ENCODE assay signal across 10 mouse cellular contexts in the genomic region with DNA sequence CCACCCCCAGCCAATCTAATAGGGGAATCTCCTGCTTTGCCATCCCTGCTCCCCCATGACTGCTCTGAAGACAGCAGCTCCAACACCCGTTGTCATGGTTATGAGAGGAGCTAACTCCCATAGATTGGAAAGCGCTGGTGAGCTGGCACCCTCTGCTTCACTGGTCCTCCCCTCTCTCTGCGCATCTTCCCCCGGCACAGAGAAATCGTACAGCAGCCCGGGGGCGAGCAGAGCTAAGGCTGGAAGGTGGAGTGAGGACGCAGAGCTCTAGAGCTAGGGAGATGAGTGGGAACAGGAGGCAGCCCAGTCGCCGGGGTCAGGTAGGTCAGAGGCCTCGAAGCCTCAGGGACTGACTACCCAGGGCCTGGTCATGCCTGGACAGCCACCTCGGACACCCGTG. TPM values are rescaled to one million over a fixed set of nuclear protein-coding genes. Genes with fewer than 3 reads are reported as not detected.
DNase-seq lines count a peak whose midpoint lies in the region; ATAC-seq and TF ChIP-seq lines count a peak whose summit lies in the region.
"Had no signal": no experiment of that assay in that cellular context is flagged by ENCODE, and none has a peak within 500 bp of the region (broad histone marks: within the 10 kb centered on the region; RNA-seq: fewer than 3 reads in every experiment).

No protein-coding gene starts in this region.

- no peaks in the 10 kb centered on the region for H3K27me3 ChIP-seq in heart, embryonic 15.5 days
- no peaks in the 10 kb centered on the region for H3K27me3 ChIP-seq in midbrain, embryonic 10.5 days (ENCODE audit: low read depth, poor library complexity, severe bottlenecking)
- H3K27me3 ChIP-seq in midbrain, postnatal 0 days (ENCODE audit: insufficient read depth, low read length): no peaks in the 10 kb centered on the region
- H3K27me3 ChIP-seq in midbrain, embryonic 11.5 days (ENCODE audit: control insufficient read depth, insufficient read depth, low read length): no peaks in the 10 kb centered on the region

- H3K4me3 ChIP-seq in heart, embryonic 15.5 days: no peak overlapping the region
- 0 out of 2 replicates have a peak overlapping the region, but pooled peaks have one; percentile 1 for H3K4me3 ChIP-seq in midbrain, embryonic 10.5 days
- H3K4me3 ChIP-seq in midbrain, postnatal 0 days (ENCODE audit: low read depth, low read length): no peak overlapping the region
- H3K4me3 ChIP-seq in midbrain, embryonic 11.5 days (ENCODE audit: low read depth, low read length): no peak overlapping the region

- H3K9ac ChIP-seq in heart, embryonic 15.5 days: no peak overlapping the region
- no peak overlapping the region for H3K9ac ChIP-seq in midbrain, postnatal 0 days (replicated peaks; ENCODE audit: low read length, poor library complexity, severe bottlenecking)
- no peak overlapping the region for H3K9ac ChIP-seq in midbrain, embryonic 11.5 days (ENCODE audit: low read length)

- peaks cover 89% of the 10 kb centered on the region for H3K4me1 ChIP-seq in heart, embryonic 15.5 days (replicated peaks)
- peaks cover 61% of the 10 kb centered on the region for H3K4me1 ChIP-seq in midbrain, embryonic 10.5 days
- peaks cover 14% of the 10 kb centered on the region; the same call in 1 of the 2 replicates for H3K4me1 ChIP-seq in midbrain, postnatal 0 days (ENCODE audit: insufficient read depth, low read length)
- H3K4me1 ChIP-seq in midbrain, embryonic 11.5 days (ENCODE audit: control insufficient read depth, insufficient read depth, low read length): peaks cover 13% of the 10 kb centered on the region

- TF ChIP-seq CTCF in midbrain, postnatal 0 days (IDR thresholded peaks at IDR 0.05): no peak

- H3K36me3 ChIP-seq in heart, embryonic 15.5 days: peaks cover 32% of the 10 kb centered on the region
- H3K36me3 ChIP-seq in midbrain, embryonic 10.5 days: peaks cover 96% of the 10 kb centered on the region
- peaks cover 44% of the 10 kb centered on the region for H3K36me3 ChIP-seq in midbrain, postnatal 0 days (ENCODE audit: insufficient read depth, low read length)
- H3K36me3 ChIP-seq in midbrain, embryonic 11.5 days (ENCODE audit: control insufficient read depth, insufficient read depth, low read length): peaks cover 27% of the 10 kb centered on the region

- no peak for ATAC-seq in heart, embryonic 15.5 days (replicated peaks; ENCODE audit: insufficient number of reproducible peaks, insufficient read depth, low FRiP score, low read depth)
- no peak for ATAC-seq in midbrain, postnatal 0 days (ENCODE audit: low FRiP score)
- no peak for ATAC-seq in midbrain, embryonic 11.5 days (ENCODE audit: low FRiP score)
- ATAC-seq: inflammation-experienced regulatory T-cells, adult 6 months had no signal

- no peaks in the 10 kb centered on the region for H3K9me3 ChIP-seq in heart, embryonic 15.5 days (replicated peaks)
- no peaks in the 10 kb centered on the region for H3K9me3 ChIP-seq in midbrain, embryonic 10.5 days (replicated peaks)
- no peaks in the 10 kb centered on the region for H3K9me3 ChIP-seq in midbrain, postnatal 0 days (ENCODE audit: low read length)
- no peaks in the 10 kb centered on the region for H3K9me3 ChIP-seq in midbrain, embryonic 11.5 days (ENCODE audit: control insufficient read depth, low read length)

- no peak overlapping the region for H3K4me2 ChIP-seq in heart, embryonic 15.5 days
- H3K4me2 ChIP-seq in midbrain, postnatal 0 days (ENCODE audit: low read depth, low read length, poor library complexity, severe bottlenecking): no peak overlapping the region
- no peak overlapping the region for H3K4me2 ChIP-seq in midbrain, embryonic 11.5 days

- intact Hi-C loops in heart, postnatal 14 days (cut with DNase I): no loop called here

- peak overlapping the region; percentile 68 for H3K27ac ChIP-seq in heart, embryonic 15.5 days
- peak overlapping the region; percentile 28; the same call in 1 of the 2 replicates for H3K27ac ChIP-seq in midbrain, embryonic 10.5 days (replicated peaks)
- H3K27ac ChIP-seq in midbrain, postnatal 0 days (ENCODE audit: low read depth, low read length): no peak overlapping the region
- H3K27ac ChIP-seq in midbrain, embryonic 11.5 days (ENCODE audit: low read depth, low read length): no peak overlapping the region

- DNase-seq in heart, postnatal 14 days: no peak
- no peak for DNase-seq in midbrain, embryonic 10.5 days (ENCODE audit: low spot score)
- DNase-seq in midbrain, postnatal 0 days (ENCODE audit: low spot score): no peak
- DNase-seq in layer of hippocampus, postnatal 14 days (ENCODE audit: low spot score in 2 of 2): peak; percentile 64 to 88
- DNase-seq in thymus, postnatal 10 days (ENCODE audit: low spot score in 2 of 2): no peak
- no peak for DNase-seq in urinary bladder, postnatal 10 days (ENCODE audit: low spot score)
- no peak for DNase-seq in midbrain, embryonic 11.5 days (ENCODE audit: low spot score, missing footprints)

- 61% methylated on average over 13 of the region's 13 CpGs for WGBS in heart, embryonic 15.5 days
- 83% methylated on average over 13 of the region's 13 CpGs for WGBS in midbrain, embryonic 10.5 days
- 63% methylated on average over 13 of the region's 13 CpGs for WGBS in midbrain, postnatal 0 days
- 74% methylated on average over 13 of the region's 13 CpGs for WGBS in midbrain, embryonic 11.5 days

RNA-seq across cellular contexts. Expression of a gene that starts 23.5 kb away (rescaled TPM):
- polyA plus RNA-seq in heart, embryonic 15.5 days (2015; fragmentation: Nextera tagmentation; extraction: Ambion mirVana): 72.8 and 82.5 TPM in 2 replicates
- total RNA-seq in heart, postnatal 14 days (2021): 10 to 100 TPM; 71.1 to 71.5 TPM
- 82.2 and 106 TPM in 2 replicates for polyA plus RNA-seq in midbrain, embryonic 10.5 days (2016; fragmentation: Nextera tagmentation; extraction: Ambion mirVana)
- total RNA-seq in midbrain, postnatal 0 days (2014; rRNA removed): 59.6 and 80.3 TPM in 2 replicates
- polyA plus RNA-seq in midbrain, postnatal 0 days (2015; fragmentation: Nextera tagmentation; extraction: Ambion mirVana): 38.9 and 46.8 TPM in 2 replicates
- 100 to 1,000 TPM; 258 to 259 TPM for total RNA-seq in layer of hippocampus, postnatal 14 days (2021)
- 99.0 and 117 TPM in 2 replicates for polyA plus RNA-seq in midbrain, embryonic 11.5 days (2014; fragmentation: Nextera tagmentation; extraction: Ambion mirVana)

RNA-seq across cellular contexts. Expression of a gene that starts 23.7 kb away (rescaled TPM):
- polyA plus RNA-seq in heart, embryonic 15.5 days (2015; fragmentation: Nextera tagmentation; extraction: Ambion mirVana): not detected in 2 replicates
- total RNA-seq in heart, postnatal 14 days (2021): not detected
- polyA plus RNA-seq in midbrain, embryonic 10.5 days (2016; fragmentation: Nextera tagmentation; extraction: Ambion mirVana): not detected in 2 replicates
- total RNA-seq in midbrain, postnatal 0 days (2014; rRNA removed): 0.42 TPM in 1 of 2 replicates, not detected in the other
- polyA plus RNA-seq in midbrain, postnatal 0 days (2015; fragmentation: Nextera tagmentation; extraction: Ambion mirVana): not detected in 2 replicates
- not detected for total RNA-seq in layer of hippocampus, postnatal 14 days (2021)
- polyA plus RNA-seq in midbrain, embryonic 11.5 days (2014; fragmentation: Nextera tagmentation; extraction: Ambion mirVana): 0.14 TPM in 1 of 2 replicates, not detected in the other
- total RNA-seq: megakaryocyte progenitor cell, adult 5-6 weeks had no signal
- polyA plus RNA-seq: inflammation-experienced regulatory T-cells, adult 6 months had no signal

RNA-seq across cellular contexts. Expression of a gene that starts 53.6 kb away (rescaled TPM):
- polyA plus RNA-seq in heart, embryonic 15.5 days (2015; fragmentation: Nextera tagmentation; extraction: Ambion mirVana): 164 and 178 TPM in 2 replicates
- total RNA-seq in heart, postnatal 14 days (2021): 100 to 1,000 TPM in 1 of 2 experiments, 10 to 100 TPM in 1; 95.9 to 108 TPM
- 201 and 207 TPM in 2 replicates for polyA plus RNA-seq in midbrain, embryonic 10.5 days (2016; fragmentation: Nextera tagmentation; extraction: Ambion mirVana)
- total RNA-seq in midbrain, postnatal 0 days (2014; rRNA removed): 236 and 250 TPM in 2 replicates
- polyA plus RNA-seq in midbrain, postnatal 0 days (2015; fragmentation: Nextera tagmentation; extraction: Ambion mirVana): 196 and 210 TPM in 2 replicates
- 100 to 1,000 TPM; 110 to 120 TPM for total RNA-seq in layer of hippocampus, postnatal 14 days (2021)
- 154 and 157 TPM in 2 replicates for polyA plus RNA-seq in midbrain, embryonic 11.5 days (2014; fragmentation: Nextera tagmentation; extraction: Ambion mirVana)

RNA-seq across cellular contexts. Expression of a gene that starts 56.4 kb away (rescaled TPM):
- 61.3 and 69.2 TPM in 2 replicates for polyA plus RNA-seq in heart, embryonic 15.5 days (2015; fragmentation: Nextera tagmentation; extraction: Ambion mirVana)
- 10 to 100 TPM; 36.9 to 40.5 TPM for total RNA-seq in heart, postnatal 14 days (2021)
- polyA plus RNA-seq in midbrain, embryonic 10.5 days (2016; fragmentation: Nextera tagmentation; extraction: Ambion mirVana): 95.5 and 102 TPM in 2 replicates
- 71.8 and 96.5 TPM in 2 replicates for total RNA-seq in midbrain, postnatal 0 days (2014; rRNA removed)
- 66.8 and 70.5 TPM in 2 replicates for polyA plus RNA-seq in midbrain, postnatal 0 days (2015; fragmentation: Nextera tagmentation; extraction: Ambion mirVana)
- 10 to 100 TPM; 51.5 to 61.6 TPM for total RNA-seq in layer of hippocampus, postnatal 14 days (2021)
- 107 and 109 TPM in 2 replicates for polyA plus RNA-seq in midbrain, embryonic 11.5 days (2014; fragmentation: Nextera tagmentation; extraction: Ambion mirVana)

Comparison
In these comparisons a context has a peak if more than half of its experiments do, and no peak if none do; other contexts are left out.
1. H3K27ac ChIP-seq: peak in heart, embryonic 15.5 days (single experiment) and midbrain, embryonic 10.5 days (single experiment); none in midbrain, postnatal 0 days (single experiment) and midbrain, embryonic 11.5 days (single experiment).
2. DNase-seq: peak in layer of hippocampus, postnatal 14 days (2 of 2); none in heart, postnatal 14 days (0 of 2), midbrain, embryonic 10.5 days (single experiment), midbrain, postnatal 0 days (single experiment), thymus, postnatal 10 days (0 of 2), urinary bladder, postnatal 10 days (single experiment) and midbrain, embryonic 11.5 days (single experiment).